Mouse (Mus musculus) sigmoid colon, adult 10 weeks (tissue): ENCODE results near the gene Fgfr2. TPM values are rescaled to one million over a fixed set of nuclear protein-coding genes. Genes with fewer than 3 reads are reported as not detected.

Experiments used
- polyA plus RNA-seq: library from polyadenylated mRNA; stranded (reverse); fragments of 350-450 nt; fragmentation: Illumina TruSeq; extraction: RNeasy Lipid Tissue Mini Kit (QIAGEN cat#74804); gene quantifications from one replicate; pipeline ENCODE4 v1.2.3, GENCODE M21; 2014; ENCODE audit warnings: low read depth, low replicate concordance

Fgfr2 gene
- polyA plus RNA-seq, 1 experiment from 2014 or later, result 109 TPM

Other genes with a start within 250 kb of the Fgfr2 start
- gene Zranb1, start 192.2 kb downstream of the Fgfr2 start, polyA plus RNA-seq, result 62.9 TPM
- 42.3 TPM for gene Ctbp2, start 1.0 kb upstream of the Fgfr2 start, polyA plus RNA-seq